Mouse (Mus musculus) olfactory bulb, adult 2 months (tissue): ENCODE results near the gene Tbc1d2. TPM values are rescaled to one million over a fixed set of nuclear protein-coding genes. Genes with fewer than 3 reads are reported as not detected.
"Not testable (repeated sequence)": the region's sequence is repeated elsewhere in the genome, so short reads cannot be mapped to it uniquely, and the experiment has no call there.

ENCODE experiments used
- H3K27ac ChIP-seq: fragments of 200-500 bp; 2 replicates; pipeline ENCODE4 v1.5.1; 2012; ENCODE audit warnings: low read depth, low read length; ENCODE audit not compliant: insufficient read depth
- H3K4me1 ChIP-seq: fragments of 200-500 bp; 2 replicates; pipeline ENCODE4 v1.6.1; 2012; ENCODE audit warnings: low read length; ENCODE audit not compliant: control insufficient read depth, insufficient read depth
- H3K4me3 ChIP-seq: fragments of 200-500 bp; 2 replicates; pipeline ENCODE4 v1.5.1; 2012; ENCODE audit warnings: mild to moderate bottlenecking, low read depth, low read length, moderate library complexity; ENCODE audit not compliant: insufficient read depth
- CTCF ChIP-seq: fragments of 200-500 bp; IDR thresholded peaks from 2 replicates; pipeline ENCODE4 v1.5.1; 2012; ENCODE audit warnings: low read depth, mild to moderate bottlenecking, low read length, moderate library complexity; ENCODE audit not compliant: insufficient read depth
- POLR2A ChIP-seq: fragments of 200-500 bp; IDR thresholded peaks from 2 replicates; pipeline ENCODE4 v1.6.1; 2012; ENCODE audit warnings: mild to moderate bottlenecking, low read depth, low read length, moderate library complexity; ENCODE audit not compliant: insufficient read depth
- WGBS: fragments of 180-500 bp; shearing (Covaris S2); methylation state at CpG from one replicate; pipeline ENCODE4 v1.1.7; 2018; 5-methylcytosine and 5-hydroxymethylcytosine counted together
- polyA plus RNA-seq: library from polyadenylated mRNA; stranded (reverse); fragments of >200 nt; gene quantifications from 2 replicates; pipeline ENCODE4 v1.2.4, GENCODE M21; 2012; ENCODE audit warnings: low replicate concordance; ENCODE audit not compliant: missing spikeins, insufficient read depth, insufficient read length

Gene Tbc1d2
- polyA plus RNA-seq, 1 experiment, result not detected

GRCm38 (mm10) chr4:46578228-46578627 lies 71.8 kb downstream of the Tbc1d2 start:
- WGBS, result 68% methylated on average over 1 of the region's 1 CpGs
- Histone ChIP-seq H3K4me3 (no peak overlapping the region), H3K4me1 (no peaks in the 10 kb centered on the region), H3K27ac (no peak overlapping the region)
- TF ChIP-seq CTCF (no peak), POLR2A (no peak)

GRCm38 (mm10) chr4:46575509-46576284 lies 74.3 kb downstream of the Tbc1d2 start:
- not testable (repeated sequence) for H3K4me3 ChIP-seq, H3K27ac ChIP-seq, H3K4me1 ChIP-seq
- 87% methylated on average over 6 of the region's 10 CpGs for WGBS

- 85% methylated on average over 12 of the region's 12 CpGs for WGBS
- no peak overlapping the region for H3K4me3 ChIP-seq
- TF ChIP-seq POLR2A, result no peak
- no peak for TF ChIP-seq CTCF
- H3K27ac ChIP-seq, result no peak overlapping the region
- no peaks in the 10 kb centered on the region for H3K4me1 ChIP-seq
Observed at GRCm38 (mm10) chr4:46574841-46575240, 75.2 kb downstream of the Tbc1d2 start.

- 77% methylated on average over 9 of the region's 9 CpGs for WGBS
- TF ChIP-seq POLR2A, result no peak
- no peak for TF ChIP-seq CTCF
- Histone ChIP-seq H3K4me3 (no peak overlapping the region), H3K4me1 (peaks cover 4% of the 10 kb centered on the region; the same call in 1 of the 2 replicates), H3K27ac (no peak overlapping the region)
Observed at GRCm38 (mm10) chr4:46574024-46574753, 75.8 kb downstream of the Tbc1d2 start.

- WGBS, result 91% methylated on average over 4 of the region's 4 CpGs
- Histone ChIP-seq H3K4me1 (peaks cover 4% of the 10 kb centered on the region; the same call in 1 of the 2 replicates), H3K27ac (no peak overlapping the region), H3K4me3 (no peak overlapping the region)
- TF ChIP-seq POLR2A (no peak), CTCF (no peak)
Observed at GRCm38 (mm10) chr4:46572616-46573015, 77.4 kb downstream of the Tbc1d2 start.

GRCm38 (mm10) chr4:46571744-46572143 lies 78.3 kb downstream of the Tbc1d2 start:
- Histone ChIP-seq H3K27ac (no peak overlapping the region), H3K4me1 (peaks cover 4% of the 10 kb centered on the region; the same call in 1 of the 2 replicates), H3K4me3 (no peak overlapping the region)
- TF ChIP-seq CTCF (no peak), POLR2A (no peak)
- 76% methylated on average over 9 of the region's 9 CpGs for WGBS

GRCm38 (mm10) chr4:46569671-46570070 lies 80.3 kb downstream of the Tbc1d2 start:
- 46% methylated on average over 5 of the region's 5 CpGs for WGBS
- Histone ChIP-seq H3K4me3 (no peak overlapping the region), H3K27ac (no peak overlapping the region), H3K4me1 (peaks cover 4% of the 10 kb centered on the region; the same call in 1 of the 2 replicates)
- TF ChIP-seq CTCF, result no peak
- TF ChIP-seq POLR2A, result no peak

- TF ChIP-seq POLR2A (no peak), CTCF (no peak)
- no peak overlapping the region for H3K27ac ChIP-seq
- WGBS, result 92% methylated on average over 8 of the region's 8 CpGs
- H3K4me3 ChIP-seq, result no peak overlapping the region
- peaks cover 4% of the 10 kb centered on the region; the same call in 1 of the 2 replicates for H3K4me1 ChIP-seq
Observed at GRCm38 (mm10) chr4:46568169-46568568, 81.8 kb downstream of the Tbc1d2 start.
